16 mouse cellular contexts compared by ENCODE assay signal in the genomic region with DNA sequence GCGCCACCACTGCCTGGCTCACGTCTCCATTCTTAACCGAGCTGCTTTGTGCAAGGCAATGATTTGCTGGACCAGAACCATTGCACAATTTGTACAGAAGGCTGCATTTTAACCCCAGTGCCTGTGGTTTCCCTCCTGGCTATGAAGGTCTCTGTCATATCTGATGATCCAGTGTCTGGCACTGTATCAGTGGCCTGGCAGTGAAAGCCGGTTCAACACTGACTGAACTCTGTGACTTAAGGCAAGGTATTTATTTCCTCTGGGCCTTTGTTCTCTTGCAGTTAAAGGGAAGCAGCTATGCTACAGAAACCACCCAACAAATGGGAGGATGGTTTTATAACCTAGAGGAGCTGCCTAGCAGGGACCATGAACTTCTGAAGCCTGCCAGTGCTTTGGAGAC. TPM values are rescaled to one million over a fixed set of nuclear protein-coding genes. Genes with fewer than 3 reads are reported as not detected.
DNase-seq lines count a peak whose midpoint lies in the region; ATAC-seq lines count a peak whose summit lies in the region.
"Had no signal": no experiment of that assay in that cellular context is flagged by ENCODE, and none has a peak within 500 bp of the region (broad histone marks: within the 10 kb centered on the region; RNA-seq: fewer than 3 reads in every experiment).

No protein-coding gene starts in this region.

- H3K27me3 ChIP-seq in megakaryocyte, embryonic 14.5 days (replicated peaks) = no peaks in the 10 kb centered on the region
- H3K27me3 ChIP-seq: heart, embryonic 13.5 days; hindbrain, embryonic 15.5 days; neural tube, embryonic 15.5 days; stomach, embryonic 15.5 days had no signal

- peaks cover 67% of the 10 kb centered on the region for H3K4me1 ChIP-seq in megakaryocyte, embryonic 14.5 days

- H3K36me3 ChIP-seq in megakaryocyte, embryonic 14.5 days (replicated peaks; ENCODE audit: low read length) = peaks cover 38% of the 10 kb centered on the region
- H3K36me3 ChIP-seq: heart, embryonic 13.5 days; hindbrain, embryonic 15.5 days; limb, embryonic 10.5 days; neural tube, embryonic 15.5 days; stomach, embryonic 15.5 days had no signal

- H3K9me3 ChIP-seq in megakaryocyte, embryonic 14.5 days = no peaks in the 10 kb centered on the region
- H3K9me3 ChIP-seq: heart, embryonic 13.5 days; hindbrain, embryonic 15.5 days; limb, embryonic 10.5 days; neural tube, embryonic 15.5 days; stomach, embryonic 15.5 days had no signal

- ATAC-seq in megakaryocyte, adult 5-6 weeks (ENCODE audit: poor library complexity, severe bottlenecking) = no peak
- ATAC-seq: midbrain, embryonic 16.5 days had no signal

- intact Hi-C loops in gastrocnemius, postnatal 14 days (cut with DNase I; ENCODE audit: low total_unique reads) = no loop called here

- H3K4me3 ChIP-seq in megakaryocyte, embryonic 14.5 days (replicated peaks) = peak overlapping the region; percentile 80
- H3K4me3 ChIP-seq: heart, embryonic 13.5 days; hindbrain, embryonic 15.5 days; limb, embryonic 10.5 days; neural tube, embryonic 15.5 days; stomach, embryonic 15.5 days had no signal

- peak; percentile 78 for DNase-seq in adrenal gland, adult 8-10 months
- peak; percentile 57 for DNase-seq in liver
- no peak for DNase-seq in gastrocnemius, postnatal 14 days
- DNase-seq in cerebellum, adult 11 months = no peak
- DNase-seq in right cerebral cortex, postnatal 14 days = no peak
- DNase-seq: cerebellum, adult 11-12 months; embryo, embryonic 11 days; right cerebral cortex, postnatal 25 days had no signal

RNA-seq across cellular contexts. Expression of a gene that starts 11.4 kb away (rescaled TPM):
- 4.1 TPM in 1 of 2 replicates, not detected in the other for polyA plus RNA-seq in megakaryocyte, embryonic 14.5 days (2012; ENCODE audit: insufficient read depth, low replicate concordance)
- 96.7 and 109 TPM in 2 replicates for total RNA-seq in megakaryocyte, adult 5-6 weeks (2015)
- 76.2 and 82.8 TPM in 2 replicates for total RNA-seq in megakaryocyte, adult 5-6 weeks (2017)
- total RNA-seq in adrenal gland, adult 8-10 months (2022) = 10 to 100 TPM; 59.0 to 79.5 (median 69.0) TPM
- 10 to 100 TPM; 36.7 to 40.3 TPM for total RNA-seq in gastrocnemius, postnatal 14 days (2021)

RNA-seq across cellular contexts. Expression of a gene that starts 11.7 kb away (rescaled TPM):
- 11.0 and 20.2 TPM in 2 replicates for polyA plus RNA-seq in megakaryocyte, embryonic 14.5 days (2012; ENCODE audit: insufficient read depth, low replicate concordance)
- 27.8 and 31.6 TPM in 2 replicates for total RNA-seq in megakaryocyte, adult 5-6 weeks (2015)
- 40.3 and 40.4 TPM in 2 replicates for total RNA-seq in megakaryocyte, adult 5-6 weeks (2017)
- total RNA-seq in adrenal gland, adult 8-10 months (2022) = 10 to 100 TPM; 46.1 to 69.9 (median 58.5) TPM
- total RNA-seq in gastrocnemius, postnatal 14 days (2021) = 10 to 100 TPM; 12.3 to 14.8 TPM

RNA-seq across cellular contexts. Expression of a gene that starts 53.3 kb away (rescaled TPM):
- 2.1 and 44.0 TPM in 2 replicates for polyA plus RNA-seq in megakaryocyte, embryonic 14.5 days (2012; ENCODE audit: insufficient read depth, low replicate concordance)
- 59.9 and 80.9 TPM in 2 replicates for total RNA-seq in megakaryocyte, adult 5-6 weeks (2015)
- 87.4 and 91.5 TPM in 2 replicates for total RNA-seq in megakaryocyte, adult 5-6 weeks (2017)
- 10 to 100 TPM; 30.0 to 55.3 (median 40.2) TPM for total RNA-seq in adrenal gland, adult 8-10 months (2022)
- 10 to 100 TPM; 14.9 to 15.7 TPM for total RNA-seq in gastrocnemius, postnatal 14 days (2021)

RNA-seq across cellular contexts. Expression of a gene that starts 54.0 kb away (rescaled TPM):
- polyA plus RNA-seq in megakaryocyte, embryonic 14.5 days (2012; ENCODE audit: insufficient read depth, low replicate concordance) = 87.4 and 151 TPM in 2 replicates
- total RNA-seq in megakaryocyte, adult 5-6 weeks (2015) = 166 and 167 TPM in 2 replicates
- total RNA-seq in megakaryocyte, adult 5-6 weeks (2017) = 149 and 186 TPM in 2 replicates
- 100 to 1,000 TPM in 3 of 4 experiments, 10 to 100 TPM in 1; 96.5 to 112 (median 105) TPM for total RNA-seq in adrenal gland, adult 8-10 months (2022)
- 10 to 100 TPM; 43.6 to 48.5 TPM for total RNA-seq in gastrocnemius, postnatal 14 days (2021)

Comparison
In these comparisons a context has a peak if more than half of its experiments do, and no peak if none do; other contexts are left out.
1. DNase-seq: peak in adrenal gland, adult 8-10 months (single experiment) and liver (single experiment); none in gastrocnemius, postnatal 14 days (single experiment), cerebellum, adult 11 months (single experiment) and right cerebral cortex, postnatal 14 days (single experiment).